Mouse (Mus musculus): ENCODE data around the gene Cops2.

Cops2 gene

GRCm38 (mm10) chr2:125781978-125782718 lies 76.8 kb downstream of the Cops2 start:
- no peak for DNase-seq (ENCODE audit: low spot score)

- no peak for DNase-seq (ENCODE audit: low spot score)
Observed at GRCm38 (mm10) chr2:125781006-125781405, 77.9 kb downstream of the Cops2 start.
